Mouse (Mus musculus): ENCODE measurements around the gene Eif2a.
"Not testable (repeated sequence)": the region's sequence is repeated elsewhere in the genome, so short reads cannot be mapped to it uniquely, and the experiment has no call there.

Gene Eif2a

GRCm38 (mm10) chr3:58577067-58577503, 51.5 kb downstream of the Eif2a start:
- no peak for TF ChIP-seq CTCF (conservative IDR thresholded peaks at IDR 0.05; ENCODE audit: low read length)
- TF ChIP-seq POU5F1 (IDR thresholded peaks at IDR 0.05; ENCODE audit: borderline replicate concordance, low read length): no peak
- TF ChIP-seq NANOG (IDR thresholded peaks at IDR 0.05; ENCODE audit: borderline replicate concordance, low read length): no peak

GRCm38 (mm10) chr3:58577506-58578050, 52.0 kb downstream of the Eif2a start:
- no peaks in the 10 kb centered on the region for H3K9me3 ChIP-seq (ENCODE audit: low read length)
- TF ChIP-seq POU5F1 (IDR thresholded peaks at IDR 0.05; ENCODE audit: borderline replicate concordance, low read length) (no peak), NANOG (IDR thresholded peaks at IDR 0.05; ENCODE audit: borderline replicate concordance, low read length) (no peak), CTCF (conservative IDR thresholded peaks at IDR 0.05; ENCODE audit: low read length) (no peak)
- H3K27me3 ChIP-seq (ENCODE audit: insufficient read depth, low read length): no peaks in the 10 kb centered on the region
- peak overlapping the region; percentile 89 for H3K4me3 ChIP-seq (replicated peaks; ENCODE audit: low read length)
- peaks cover 54% of the 10 kb centered on the region for H3K4me1 ChIP-seq (replicated peaks; ENCODE audit: low read depth, low read length)
- H3K36me3 ChIP-seq (ENCODE audit: insufficient read depth, low read length): peaks cover 25% of the 10 kb centered on the region

More at GRCm38 (mm10) chr3:58577067-58577503, 51.5 kb downstream of the Eif2a start:
- Histone ChIP-seq H3K36me3 (ENCODE audit: insufficient read depth, low read length) (peaks cover 25% of the 10 kb centered on the region), H3K27me3 (ENCODE audit: insufficient read depth, low read length) (no peaks in the 10 kb centered on the region), H3K4me1 (replicated peaks; ENCODE audit: low read depth, low read length) (peaks cover 49% of the 10 kb centered on the region), H3K4me3 (replicated peaks; ENCODE audit: low read length) (peak overlapping the region; percentile 89), H3K9me3 (ENCODE audit: low read length) (peaks cover 3% of the 10 kb centered on the region)

DNA sequence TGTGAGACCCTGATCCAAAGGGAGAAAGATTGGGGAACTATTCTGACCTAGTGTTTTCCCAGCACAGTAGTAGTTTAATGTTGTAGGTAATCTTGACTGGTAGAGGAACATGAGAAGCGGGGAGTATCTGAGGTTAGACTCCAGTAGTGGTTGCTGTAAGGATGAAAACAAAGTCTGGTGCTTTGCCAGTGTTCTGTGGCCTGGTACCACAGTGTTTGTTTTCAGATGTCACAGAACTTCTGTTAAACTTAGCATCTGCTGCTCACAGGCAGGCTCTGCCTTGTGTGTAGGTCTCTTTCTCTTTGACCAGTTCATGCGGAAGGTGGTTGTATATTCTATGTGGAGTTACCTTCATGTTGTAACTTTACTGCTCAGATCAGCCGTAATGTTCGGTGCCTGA, 55.9 kb downstream of the Eif2a start:
- H3K4me1 ChIP-seq (replicated peaks; ENCODE audit: low read depth, low read length): peaks cover 56% of the 10 kb centered on the region
- H3K4me3 ChIP-seq (replicated peaks; ENCODE audit: low read length): no peak overlapping the region
- no peaks in the 10 kb centered on the region for H3K9me3 ChIP-seq (ENCODE audit: low read length)
- TF ChIP-seq POU5F1 (IDR thresholded peaks at IDR 0.05; ENCODE audit: borderline replicate concordance, low read length) (no peak), CTCF (conservative IDR thresholded peaks at IDR 0.05; ENCODE audit: low read length) (no peak), NANOG (IDR thresholded peaks at IDR 0.05; ENCODE audit: borderline replicate concordance, low read length) (no peak)
- H3K36me3 ChIP-seq (ENCODE audit: insufficient read depth, low read length): peaks cover 38% of the 10 kb centered on the region
- no peaks in the 10 kb centered on the region for H3K27me3 ChIP-seq (ENCODE audit: insufficient read depth, low read length)

GRCm38 (mm10) chr3:58582297-58582696, 56.7 kb downstream of the Eif2a start:
- TF ChIP-seq NANOG (IDR thresholded peaks at IDR 0.05; ENCODE audit: borderline replicate concordance, low read length) (no peak), CTCF (conservative IDR thresholded peaks at IDR 0.05; ENCODE audit: low read length) (no peak), POU5F1 (IDR thresholded peaks at IDR 0.05; ENCODE audit: borderline replicate concordance, low read length) (no peak)
- Histone ChIP-seq H3K9me3 (ENCODE audit: low read length) (no peaks in the 10 kb centered on the region), H3K4me3 (replicated peaks; ENCODE audit: low read length) (no peak overlapping the region), H3K27me3 (ENCODE audit: insufficient read depth, low read length) (no peaks in the 10 kb centered on the region), H3K4me1 (replicated peaks; ENCODE audit: low read depth, low read length) (peaks cover 56% of the 10 kb centered on the region), H3K36me3 (ENCODE audit: insufficient read depth, low read length) (peaks cover 45% of the 10 kb centered on the region)

GRCm38 (mm10) chr3:58582788-58583426, 57.3 kb downstream of the Eif2a start:
- no peak overlapping the region for H3K4me3 ChIP-seq (replicated peaks; ENCODE audit: low read length)
- H3K36me3 ChIP-seq (ENCODE audit: insufficient read depth, low read length): peaks cover 51% of the 10 kb centered on the region
- no peaks in the 10 kb centered on the region for H3K27me3 ChIP-seq (ENCODE audit: insufficient read depth, low read length)
- peaks cover 50% of the 10 kb centered on the region for H3K4me1 ChIP-seq (replicated peaks; ENCODE audit: low read depth, low read length)
- no peaks in the 10 kb centered on the region for H3K9me3 ChIP-seq (ENCODE audit: low read length)
- no peak for TF ChIP-seq CTCF (conservative IDR thresholded peaks at IDR 0.05; ENCODE audit: low read length)
- no peak for TF ChIP-seq POU5F1 (IDR thresholded peaks at IDR 0.05; ENCODE audit: borderline replicate concordance, low read length)
- no peak for TF ChIP-seq NANOG (IDR thresholded peaks at IDR 0.05; ENCODE audit: borderline replicate concordance, low read length)

DNA sequence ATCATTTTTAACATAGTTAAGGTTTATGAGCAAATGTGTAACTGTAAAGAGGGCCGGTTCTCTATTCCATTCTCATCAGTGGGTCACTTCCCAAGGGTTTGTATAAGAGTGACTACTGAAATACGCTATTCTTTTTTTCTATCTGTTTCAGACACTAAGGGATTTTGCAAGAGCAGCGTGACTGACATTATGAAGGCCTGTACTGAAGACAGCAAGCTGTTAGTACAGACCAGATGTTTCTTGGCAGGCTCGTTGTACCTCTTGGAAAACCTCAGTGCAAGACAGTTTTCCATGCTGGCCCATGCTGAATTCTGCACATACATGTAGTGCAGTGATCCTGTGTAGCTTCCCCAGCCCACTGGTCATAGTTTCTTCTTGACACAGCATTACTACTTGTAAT, 64.9 kb downstream of the Eif2a start:
- not testable (repeated sequence) for H3K27me3 ChIP-seq (ENCODE audit: insufficient read depth, low read length); H3K4me3 ChIP-seq (replicated peaks; ENCODE audit: low read length); H3K9me3 ChIP-seq (ENCODE audit: low read length)
- peaks cover 76% of the 10 kb centered on the region for H3K36me3 ChIP-seq (ENCODE audit: insufficient read depth, low read length)
- H3K4me1 ChIP-seq (replicated peaks; ENCODE audit: low read depth, low read length): peaks cover 23% of the 10 kb centered on the region

- H3K27me3 ChIP-seq (ENCODE audit: insufficient read depth, low read length); H3K9me3 ChIP-seq (ENCODE audit: low read length); H3K4me3 ChIP-seq (replicated peaks; ENCODE audit: low read length): not testable (repeated sequence)
- H3K36me3 ChIP-seq (ENCODE audit: insufficient read depth, low read length): peaks cover 64% of the 10 kb centered on the region
- peaks cover 20% of the 10 kb centered on the region for H3K4me1 ChIP-seq (replicated peaks; ENCODE audit: low read depth, low read length)
These were observed 67.0 kb downstream of the Eif2a start for GRCm38 (mm10) chr3:58592666-58593065.

DNA sequence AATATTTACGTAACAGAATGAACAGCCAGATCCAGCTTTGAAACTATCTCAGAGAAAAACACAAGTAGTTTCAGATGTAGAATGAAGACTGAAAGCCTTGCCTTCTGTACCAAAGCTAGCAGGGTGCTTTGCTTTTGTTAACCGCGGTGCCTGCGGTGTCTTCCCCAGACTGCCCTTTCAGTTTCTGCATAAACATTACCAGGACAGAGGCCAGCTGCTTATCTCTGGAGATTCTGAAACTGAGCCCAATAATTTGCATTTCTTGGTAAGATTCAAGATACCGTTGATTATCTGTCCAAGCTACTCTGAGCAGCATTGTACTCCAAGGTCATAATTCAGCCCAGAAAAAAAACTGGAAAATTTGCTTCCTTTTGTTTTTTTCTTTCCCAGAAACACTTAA, 68.0 kb downstream of the Eif2a start:
- H3K4me3 ChIP-seq (replicated peaks; ENCODE audit: low read length): no peak overlapping the region

More for the DNA sequence above, 68.0 kb downstream of the Eif2a start:
- Histone ChIP-seq H3K9me3 (ENCODE audit: low read length) (peaks cover 1% of the 10 kb centered on the region; the same call in 1 of the 2 replicates), H3K27me3 (ENCODE audit: insufficient read depth, low read length) (no peaks in the 10 kb centered on the region), H3K4me1 (replicated peaks; ENCODE audit: low read depth, low read length) (peaks cover 20% of the 10 kb centered on the region), H3K36me3 (ENCODE audit: insufficient read depth, low read length) (peaks cover 64% of the 10 kb centered on the region)
- no peak for TF ChIP-seq POU5F1 (IDR thresholded peaks at IDR 0.05; ENCODE audit: borderline replicate concordance, low read length)

Measured in E14TG2a.4 (cell line).